Mouse (Mus musculus): ENCODE measurements at regions not wholly inside any gene's neighbourhood (a gene's known extent, or its start where the extent isn't known, plus 50 kb on each side); places are given as distances from the start of the nearest gene placed in this dataset.

DNA sequence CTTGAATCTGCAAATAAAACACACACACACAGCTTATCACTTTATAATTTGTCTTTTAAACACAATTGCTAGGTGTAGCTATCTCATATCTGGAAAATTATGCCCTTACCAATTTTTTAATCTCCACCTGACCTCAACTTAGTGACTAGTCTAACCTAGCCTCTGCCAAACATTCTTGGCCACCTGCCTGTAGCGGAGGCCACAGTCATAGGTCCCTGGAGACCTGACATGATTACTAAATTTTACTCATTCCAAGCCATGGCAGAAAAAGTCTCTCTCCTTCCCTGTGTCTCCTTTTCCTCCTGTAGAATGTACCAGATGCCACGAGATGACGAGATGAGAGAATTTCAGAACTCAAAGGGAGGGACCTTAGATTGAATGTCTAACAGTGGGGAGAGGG, 163.8 kb upstream of the Rgs18 start:
- TF ChIP-seq POLR2A (IDR thresholded peaks at IDR 0.05; ENCODE audit: borderline replicate concordance, low read depth, low read length) (no peak), CTCF (IDR thresholded peaks at IDR 0.05; ENCODE audit: low read depth, low read length) (no peak)

All from bone marrow macrophage, adult 2 months (primary cell).